Mouse (Mus musculus): ENCODE results near the gene Ceacam16.
A peak's percentile ranks its signal among the peaks of the same experiment; 100 is the strongest.

Ceacam16 gene

DNA sequence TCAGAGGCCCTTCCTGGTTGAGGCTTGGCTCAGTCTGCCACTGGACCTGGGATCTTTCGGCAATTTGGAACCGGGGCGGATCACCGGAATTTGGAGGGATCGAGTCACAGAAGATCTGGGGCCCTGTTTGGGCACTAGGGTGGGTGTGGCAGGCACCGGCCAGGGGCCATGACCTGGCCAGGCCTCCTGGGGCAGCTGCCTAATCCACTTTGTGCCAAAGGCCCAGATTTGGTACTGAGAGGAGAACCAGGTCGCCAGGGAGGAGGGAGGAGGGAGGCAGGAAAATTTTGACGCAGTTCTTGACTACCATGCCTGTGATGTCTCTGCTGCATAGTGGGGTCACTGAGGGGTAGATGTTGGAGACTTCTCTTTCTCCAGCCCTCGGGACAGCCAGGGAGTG, at the start of gene Ceacam16:
Gene Ceacam16, minus strand, starts transcription at position 101 of the 400 bp plus-strand sequence.
- DNase-seq (ENCODE audit: low read depth) = no peak

DNA sequence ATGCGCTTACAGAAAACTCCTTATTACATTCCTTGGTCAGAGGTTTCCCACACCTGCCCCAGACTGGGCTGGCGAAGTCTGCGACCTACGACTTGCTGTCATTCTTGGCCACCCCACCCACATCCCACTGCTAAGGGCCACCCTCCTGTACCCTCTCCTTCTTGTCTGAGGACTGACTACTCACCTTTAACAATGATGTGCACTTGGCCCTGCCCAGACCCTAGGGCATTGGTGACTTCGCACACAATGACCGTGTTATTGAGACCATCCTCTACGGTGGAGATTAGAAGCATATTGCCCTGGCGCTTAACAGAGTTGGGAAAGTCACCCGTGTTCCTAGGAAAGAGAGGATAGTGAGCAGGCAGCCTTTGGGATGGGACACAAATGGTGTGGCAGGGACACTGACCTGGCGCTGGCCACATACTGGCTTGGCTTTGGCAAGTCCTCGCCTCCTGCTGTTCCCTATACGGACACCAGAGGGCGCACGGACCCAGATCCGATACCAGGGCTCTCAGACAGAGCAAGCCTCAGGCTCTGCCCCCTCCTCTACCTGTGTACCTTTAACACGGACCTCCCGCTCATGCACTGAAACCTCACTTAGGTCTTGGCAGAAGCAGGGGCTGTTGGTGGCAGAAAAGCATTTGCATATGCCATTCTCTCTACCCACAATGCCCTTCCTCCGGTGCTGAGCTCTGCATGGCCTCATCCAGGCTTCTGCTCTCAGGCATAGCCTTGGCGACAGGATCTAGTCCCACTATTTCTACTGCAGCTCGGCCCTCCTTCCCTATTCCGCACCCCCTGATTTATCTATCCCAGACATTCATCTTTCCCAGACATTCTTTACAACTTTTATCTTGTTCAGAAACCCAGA, 49.6 kb upstream of the Ceacam16 start:
- peak; percentile 87 for DNase-seq (ENCODE audit: low read depth)

DNA sequence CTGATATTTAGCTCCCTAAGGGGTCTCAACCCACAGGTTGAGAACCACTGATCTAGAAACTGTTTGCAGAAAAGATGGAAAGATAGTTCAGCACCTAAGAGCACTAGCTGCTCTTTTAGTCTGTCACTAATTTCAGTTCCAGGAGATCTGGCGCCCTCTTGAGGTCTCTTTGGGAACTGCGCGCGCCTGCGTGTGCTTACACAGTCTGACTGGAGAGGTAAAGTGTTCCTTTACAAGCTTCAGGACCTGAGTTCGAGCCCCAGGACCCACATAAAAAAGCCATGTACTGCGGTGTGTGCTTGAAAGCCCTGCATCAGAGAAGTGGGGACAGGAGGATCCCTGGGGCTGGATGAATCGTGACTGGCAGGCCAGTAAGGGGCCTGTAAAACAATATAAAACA, 28.8 kb upstream of the Ceacam16 start:
- peak; percentile 65 for DNase-seq (ENCODE audit: low read depth)

DNA sequence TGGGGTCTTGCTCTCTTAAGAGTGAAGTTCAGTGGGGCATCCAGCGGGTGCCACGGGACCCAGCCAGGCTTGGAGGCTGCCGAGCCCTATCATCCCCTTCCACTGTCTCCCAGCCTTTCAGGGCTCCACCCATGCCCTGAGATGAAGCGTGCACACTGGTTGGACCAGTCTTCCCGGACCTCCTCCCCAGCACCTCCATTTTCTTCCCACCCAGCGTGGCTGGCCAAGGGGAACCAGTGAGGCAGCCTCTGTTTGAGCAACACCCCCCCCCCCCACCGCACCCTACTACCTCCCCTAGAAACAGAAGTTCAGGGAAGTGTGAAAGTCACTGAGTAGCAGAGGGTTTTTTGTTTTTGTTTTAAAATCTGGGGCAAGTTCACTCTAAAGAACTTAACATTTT, 26.8 kb upstream of the Ceacam16 start, which contains the start of gene Ceacam19:
Gene Ceacam19, minus strand, starts transcription at position 117 of the 400 bp plus-strand sequence.
- DNase-seq (ENCODE audit: low read depth) = no peak

DNA sequence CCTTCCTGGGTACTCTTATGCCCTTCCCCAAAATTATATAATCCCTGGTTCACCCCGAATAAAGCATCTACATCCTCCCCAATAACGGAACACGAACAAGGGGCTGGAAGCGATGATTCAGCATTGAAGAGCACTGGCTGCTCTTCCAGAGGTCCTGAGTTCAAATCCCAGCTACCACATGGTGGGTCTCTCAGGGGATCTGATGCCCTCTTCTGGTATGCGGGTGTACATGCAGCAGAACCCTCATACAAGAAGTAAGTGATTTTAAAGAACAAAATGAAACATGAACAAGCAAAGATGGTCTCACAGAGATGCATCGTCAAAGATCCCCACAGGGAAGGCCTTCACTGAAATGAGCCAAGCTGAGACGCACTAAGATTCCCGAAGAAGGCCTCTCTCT, 19.7 kb upstream of the Ceacam16 start:
- no peak for DNase-seq (ENCODE audit: low read depth)

DNA sequence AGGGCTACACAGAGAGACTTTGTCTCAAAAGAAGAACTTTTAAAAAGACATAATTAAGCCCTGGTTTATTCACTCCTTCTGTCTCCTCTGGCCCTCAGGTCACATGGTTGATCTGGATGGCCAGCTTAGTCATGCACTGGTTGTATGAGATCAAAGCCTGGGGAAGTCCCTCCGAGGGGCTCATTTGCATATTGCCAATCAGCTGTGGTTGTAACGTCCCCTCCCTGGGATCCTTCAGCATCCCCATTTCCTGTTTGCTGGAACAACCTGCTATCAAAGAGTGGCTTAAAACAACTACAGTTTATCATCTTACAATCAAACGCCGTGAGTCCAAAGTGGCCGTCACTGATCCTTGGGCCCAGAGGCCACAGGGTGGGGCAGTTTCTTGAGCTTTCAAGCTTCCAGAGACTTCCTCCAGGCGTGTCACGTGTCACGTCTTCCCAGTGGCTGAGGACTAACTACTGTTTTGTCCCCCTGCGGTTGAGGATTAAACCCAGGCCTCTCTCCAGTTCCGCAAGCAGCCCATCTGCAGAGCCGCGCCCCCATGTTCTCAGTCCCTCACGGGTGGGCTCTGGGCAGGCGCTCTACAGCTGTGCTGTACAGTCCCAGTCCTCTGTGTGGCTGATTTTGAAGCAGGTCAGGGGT, 15.8 kb upstream of the Ceacam16 start:
- DNase-seq (ENCODE audit: low read depth) = peak; percentile 26

DNA sequence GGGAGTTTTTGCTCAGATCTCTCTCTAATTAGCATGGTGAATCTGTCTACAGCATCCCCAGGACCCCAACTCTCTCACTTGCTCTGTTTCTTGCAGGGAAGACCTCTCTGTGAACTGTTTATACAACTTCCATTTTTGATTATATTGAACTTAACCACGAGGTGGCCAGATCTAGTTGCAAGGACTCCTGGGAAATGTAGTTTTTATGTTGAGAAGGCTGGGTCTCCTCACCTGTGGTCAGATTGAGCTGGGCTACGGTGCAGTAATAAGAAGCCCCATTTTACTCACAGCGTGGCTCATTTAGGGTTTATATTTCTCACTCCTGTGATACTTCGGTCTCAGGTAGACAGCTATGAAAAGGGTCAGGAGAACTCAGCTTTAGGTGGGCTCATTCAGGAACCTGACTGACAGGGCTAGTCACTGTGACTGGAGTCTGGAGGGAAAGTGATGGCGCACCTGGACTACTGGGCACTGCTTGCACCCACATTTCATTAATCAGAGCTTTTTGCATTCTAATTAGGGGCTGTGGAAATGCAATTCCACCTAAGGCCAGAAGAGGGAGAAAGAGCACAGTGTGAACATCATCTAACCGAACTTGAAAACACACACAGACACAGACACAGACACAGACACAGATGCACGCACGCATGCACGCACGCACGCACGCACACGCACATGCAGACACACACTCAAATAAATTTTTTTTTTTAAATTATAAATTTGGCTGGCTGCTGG, 15.0 kb upstream of the Ceacam16 start:
- peak; percentile 82 for DNase-seq (ENCODE audit: low read depth)

DNA sequence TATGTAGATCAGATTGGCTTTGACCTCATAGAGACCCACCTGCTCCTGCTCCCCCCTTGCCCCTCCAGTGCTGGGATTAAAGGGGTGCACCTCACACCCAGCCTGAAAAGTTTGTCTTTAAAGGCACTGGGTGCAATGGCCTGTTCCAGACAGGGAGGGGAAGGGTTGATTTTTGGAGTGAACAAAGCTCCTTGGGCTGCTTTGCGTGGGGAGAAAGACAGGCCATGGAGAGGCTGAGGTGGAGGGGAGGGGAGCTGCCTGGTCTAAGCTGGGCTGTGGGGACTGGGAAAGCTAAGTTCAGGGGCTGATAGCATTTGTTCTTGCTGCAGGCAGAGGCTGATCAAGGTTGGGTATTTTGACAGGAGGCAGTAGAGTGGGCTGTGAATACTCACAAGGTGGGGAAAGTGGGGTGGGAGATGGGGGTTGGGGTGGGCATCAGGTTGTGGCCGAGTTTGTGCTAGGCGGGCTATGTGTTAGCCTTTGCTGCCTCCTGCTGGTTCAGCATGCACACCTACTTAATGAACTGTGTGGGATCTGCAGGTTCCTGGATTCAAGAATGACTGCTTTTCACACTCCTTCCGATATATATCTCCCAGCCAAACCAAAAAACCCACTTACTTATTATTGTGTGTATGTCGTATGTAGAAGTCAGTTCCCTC, 11.0 kb upstream of the Ceacam16 start:
- DNase-seq (ENCODE audit: low read depth) = peak; percentile 68

DNA sequence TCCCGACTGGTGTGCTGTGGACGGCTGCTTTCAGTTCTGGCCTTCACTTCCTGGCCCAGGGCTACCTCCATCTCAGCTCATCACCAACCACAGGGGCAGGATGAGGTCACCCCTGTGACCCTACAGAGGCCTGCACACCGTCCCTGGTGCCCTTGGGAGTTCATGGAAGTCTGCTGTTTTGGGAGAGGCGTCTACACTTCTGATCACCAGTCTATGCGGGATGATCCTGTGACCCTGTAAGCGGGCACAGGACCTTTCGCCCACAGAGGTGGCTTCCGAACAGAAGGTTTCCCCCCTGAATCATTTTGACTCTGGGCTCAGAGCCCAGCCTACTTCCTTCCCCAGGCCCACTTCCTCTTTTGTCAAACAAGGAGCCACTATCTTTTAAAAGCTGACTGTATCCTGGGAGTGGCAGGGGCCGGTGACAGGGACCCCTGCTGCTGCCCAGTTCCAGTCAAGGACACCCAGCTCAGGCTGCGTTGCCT, 10.1 kb upstream of the Ceacam16 start:
- no peak for DNase-seq (ENCODE audit: low read depth)

DNA sequence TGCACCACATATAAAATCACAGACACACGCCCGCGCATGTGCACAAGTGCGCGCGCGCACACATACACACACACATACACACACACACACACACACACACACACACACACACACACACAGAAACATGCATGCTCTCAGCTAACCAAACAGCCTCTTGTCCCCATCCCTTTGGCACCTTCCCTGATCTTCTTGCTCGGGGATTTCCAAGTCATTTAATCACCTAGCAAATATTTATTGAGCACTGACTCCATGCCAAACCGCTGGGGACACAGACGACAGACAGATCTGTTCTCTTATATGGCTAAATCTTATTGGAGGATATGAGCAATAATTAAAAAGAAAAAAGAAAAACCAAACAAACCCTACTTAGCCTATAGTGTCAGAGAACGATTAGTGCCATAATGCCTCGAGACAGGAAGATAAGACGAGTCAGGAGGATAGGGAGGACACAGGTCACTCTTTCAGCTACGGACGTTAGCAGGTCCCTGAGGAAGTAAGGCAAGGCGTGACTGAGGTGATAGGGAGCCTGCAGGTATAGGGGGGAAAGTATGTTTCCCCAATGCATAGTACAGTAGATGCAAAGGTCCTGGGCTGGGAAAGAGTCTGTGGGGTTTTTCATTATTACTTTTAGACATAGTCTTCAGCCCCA, 6.8 kb upstream of the Ceacam16 start:
- no peak for DNase-seq (ENCODE audit: low read depth)

DNA sequence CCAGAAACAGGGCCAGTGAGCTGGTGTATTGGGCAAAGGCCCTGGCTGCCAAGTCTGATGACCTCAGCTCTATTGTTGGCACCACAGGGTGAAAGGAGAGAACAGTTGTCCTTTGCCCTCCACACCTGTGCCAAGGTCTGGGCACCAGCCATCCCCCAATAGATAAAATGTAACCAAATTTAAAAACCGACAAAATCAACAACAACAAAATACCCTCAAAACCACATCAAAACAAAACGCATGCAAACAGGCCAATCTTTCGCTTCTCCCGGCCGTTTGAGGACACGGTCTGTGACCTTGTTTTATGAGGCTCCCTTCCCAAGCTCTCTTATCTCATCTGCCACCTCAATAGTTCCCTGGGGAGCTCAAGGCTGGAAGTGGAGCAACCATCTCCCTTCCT, 5.4 kb upstream of the Ceacam16 start:
- DNase-seq (ENCODE audit: low read depth) = no peak

DNA sequence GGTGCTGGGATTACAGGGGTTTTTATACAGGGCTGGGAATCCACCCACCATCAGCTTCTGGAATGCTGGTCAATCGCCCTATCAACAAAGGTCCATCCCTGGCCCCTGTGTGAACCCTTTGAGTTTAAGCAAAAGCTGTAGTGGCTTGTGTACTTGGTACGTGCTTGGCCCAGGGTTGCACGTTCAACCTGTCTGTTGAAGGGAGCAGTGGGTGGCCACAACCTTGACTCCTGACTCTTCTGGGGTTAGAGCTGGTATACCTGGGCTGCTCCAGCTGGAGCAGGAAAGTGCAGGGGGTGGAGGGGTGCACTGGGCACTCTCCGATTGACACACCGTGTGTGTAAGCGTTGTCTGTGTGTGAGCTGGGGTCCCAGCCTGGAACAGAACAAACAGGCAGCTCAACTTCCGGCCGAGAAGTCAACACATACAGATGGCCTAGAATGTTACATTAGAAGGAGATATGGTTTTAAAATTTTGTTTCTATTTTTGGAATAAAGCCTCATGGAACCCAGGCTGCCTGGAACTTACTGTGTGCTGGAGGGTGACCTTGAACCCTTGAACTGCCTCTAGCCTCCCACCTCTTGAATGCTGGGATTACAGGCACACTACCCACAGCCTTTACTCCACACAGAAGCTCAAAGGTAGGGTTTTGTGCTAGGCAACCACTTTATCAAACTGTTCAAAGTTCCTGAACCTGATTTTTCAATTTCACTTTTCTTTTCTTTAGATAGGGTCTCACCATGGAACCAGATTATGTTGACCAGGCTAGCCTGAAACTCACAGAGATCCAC, 4.3 kb upstream of the Ceacam16 start:
- no peak for DNase-seq (ENCODE audit: low read depth)

DNA sequence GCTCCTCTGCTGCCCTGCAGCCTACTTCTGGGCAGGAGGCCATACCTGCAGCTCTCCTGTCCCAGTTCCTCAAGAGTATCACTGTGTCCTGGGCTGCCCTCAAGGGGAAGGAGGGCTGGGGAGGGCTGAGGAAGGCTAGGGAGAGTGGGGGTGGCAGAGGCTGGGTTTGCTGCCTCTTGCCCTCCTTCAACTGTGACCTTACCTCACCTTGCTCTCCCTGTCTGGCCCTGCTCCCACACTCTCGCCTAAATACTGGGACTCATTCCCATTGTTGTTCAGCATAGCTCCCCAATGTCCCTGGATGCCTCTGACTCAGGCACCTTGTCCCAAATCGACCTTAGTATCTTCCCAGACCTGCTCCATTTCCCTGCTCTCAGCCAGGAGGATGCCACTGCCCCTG, 3.1 kb upstream of the Ceacam16 start:
- no peak for DNase-seq (ENCODE audit: low read depth)

DNA sequence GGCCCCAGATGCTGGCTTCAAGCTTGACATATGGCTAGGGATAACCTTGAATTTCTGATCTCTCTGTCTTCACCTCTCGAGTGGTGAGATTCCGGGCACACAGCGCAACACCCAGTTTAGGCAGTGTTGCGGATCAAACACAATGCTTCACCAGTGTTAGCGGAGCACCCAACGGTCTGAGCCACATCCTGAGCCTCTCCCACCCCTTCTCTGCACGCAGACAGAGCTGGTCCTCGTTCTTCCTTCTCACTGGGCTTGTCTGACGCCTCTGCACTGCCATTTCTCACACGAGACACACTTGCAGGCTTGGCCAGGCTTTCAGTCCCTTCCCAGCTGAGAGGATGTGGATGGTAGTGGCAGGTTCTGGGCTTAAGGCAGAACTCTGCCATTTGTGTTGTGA, 1.4 kb downstream of the Ceacam16 start:
- no peak for DNase-seq (ENCODE audit: low read depth)

DNA sequence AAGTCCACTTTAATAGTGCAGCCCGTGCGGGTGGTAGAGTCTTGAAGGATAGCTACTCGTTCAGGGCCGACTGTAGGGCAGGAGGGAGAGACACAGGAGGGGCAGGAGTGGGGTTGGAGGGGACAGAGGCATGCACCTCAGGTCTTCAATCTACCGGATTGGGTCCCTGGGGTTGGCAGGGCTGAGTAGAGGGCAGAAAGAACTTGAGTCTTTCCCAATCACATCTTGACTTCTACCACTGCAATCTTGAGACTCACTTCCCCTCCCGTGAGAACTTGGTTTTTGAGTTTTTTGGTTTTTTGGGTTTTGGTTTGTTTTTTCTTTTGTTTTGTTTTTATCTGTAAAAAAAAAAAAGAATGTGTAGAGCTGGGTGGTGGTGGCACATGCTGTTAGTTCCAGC, 4.8 kb downstream of the Ceacam16 start:
- no peak for DNase-seq (ENCODE audit: low read depth)

DNA sequence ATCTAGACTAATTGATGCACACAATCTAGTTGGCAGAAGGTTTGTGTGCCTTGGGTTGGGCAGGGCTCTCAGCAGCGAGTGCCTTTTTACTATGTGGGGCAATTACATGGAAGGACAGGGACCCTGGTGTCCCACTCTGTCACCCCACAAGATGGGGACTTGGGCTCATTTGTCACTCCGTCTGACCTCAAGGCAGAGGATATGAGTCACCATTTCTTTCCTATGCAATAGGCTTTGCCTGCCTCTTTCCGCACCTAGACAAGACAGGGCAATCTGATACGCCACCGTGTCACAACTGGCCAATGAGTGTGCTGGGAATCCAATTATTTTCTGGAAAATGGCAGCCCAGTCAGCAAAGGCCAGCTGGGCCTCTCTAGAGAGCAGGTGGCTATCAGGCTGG, 5.4 kb downstream of the Ceacam16 start:
- no peak for DNase-seq (ENCODE audit: low read depth)

DNA sequence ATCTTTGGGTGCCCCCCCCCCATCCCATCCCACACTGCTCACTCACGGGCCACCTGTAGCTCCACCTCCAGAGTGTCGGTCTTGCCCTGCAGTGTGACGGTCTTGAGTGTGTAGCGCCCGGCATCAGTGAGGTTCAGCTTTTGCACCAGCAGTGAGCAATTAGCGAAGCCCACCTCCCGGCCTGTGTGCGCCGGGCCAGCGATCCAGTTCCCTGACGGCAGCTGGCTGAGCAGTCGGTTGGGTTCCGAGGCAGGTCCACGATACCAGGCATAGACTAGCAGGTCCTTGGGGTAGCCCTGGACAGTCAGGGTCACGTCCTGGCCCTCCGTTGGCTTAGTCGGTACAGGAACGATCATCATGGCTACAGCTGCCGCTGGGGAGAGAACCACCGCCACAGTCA, 7.6 kb downstream of the Ceacam16 start:
- DNase-seq (ENCODE audit: low read depth) = no peak

DNA sequence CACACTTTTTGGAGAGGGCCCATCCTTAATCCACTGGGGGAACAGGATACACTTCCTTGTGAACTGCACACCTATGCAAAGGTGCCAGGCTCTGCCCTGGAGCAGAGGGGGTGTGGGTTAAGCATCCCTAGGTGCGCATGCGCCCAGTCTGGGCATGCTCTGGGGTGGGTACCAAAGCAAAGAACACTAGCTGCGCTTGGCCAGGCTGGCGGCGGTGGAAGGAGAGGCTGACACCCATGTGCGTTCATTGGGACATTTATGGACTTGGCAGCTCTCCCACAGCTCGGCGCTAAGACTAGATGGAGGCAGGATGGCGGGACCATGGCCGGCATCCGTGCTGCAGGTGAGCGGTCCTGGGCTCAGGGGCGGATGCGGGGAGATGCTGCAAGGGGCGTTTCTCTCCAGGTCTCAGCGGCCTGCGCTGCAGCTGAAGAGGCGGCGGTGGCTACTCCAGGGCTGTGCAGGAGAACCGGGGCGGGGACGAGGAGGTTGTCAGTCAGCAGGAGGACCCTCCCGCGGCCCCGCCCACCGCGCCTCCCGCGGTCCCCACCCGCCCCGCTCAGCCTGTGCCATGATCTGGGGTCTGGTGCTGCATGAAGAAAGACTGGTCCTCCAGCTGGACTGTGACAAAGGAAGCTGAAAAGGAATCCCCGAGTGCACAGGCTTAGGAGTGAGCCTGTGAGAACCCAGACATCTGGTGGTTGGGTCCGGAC, 9.1 kb downstream of the Ceacam16 start, which contains the start of gene Gm19345:
Gene Gm19345, plus strand, starts transcription at position 146 of the 713 bp plus-strand sequence.
- no peak for DNase-seq (ENCODE audit: low read depth)

DNA sequence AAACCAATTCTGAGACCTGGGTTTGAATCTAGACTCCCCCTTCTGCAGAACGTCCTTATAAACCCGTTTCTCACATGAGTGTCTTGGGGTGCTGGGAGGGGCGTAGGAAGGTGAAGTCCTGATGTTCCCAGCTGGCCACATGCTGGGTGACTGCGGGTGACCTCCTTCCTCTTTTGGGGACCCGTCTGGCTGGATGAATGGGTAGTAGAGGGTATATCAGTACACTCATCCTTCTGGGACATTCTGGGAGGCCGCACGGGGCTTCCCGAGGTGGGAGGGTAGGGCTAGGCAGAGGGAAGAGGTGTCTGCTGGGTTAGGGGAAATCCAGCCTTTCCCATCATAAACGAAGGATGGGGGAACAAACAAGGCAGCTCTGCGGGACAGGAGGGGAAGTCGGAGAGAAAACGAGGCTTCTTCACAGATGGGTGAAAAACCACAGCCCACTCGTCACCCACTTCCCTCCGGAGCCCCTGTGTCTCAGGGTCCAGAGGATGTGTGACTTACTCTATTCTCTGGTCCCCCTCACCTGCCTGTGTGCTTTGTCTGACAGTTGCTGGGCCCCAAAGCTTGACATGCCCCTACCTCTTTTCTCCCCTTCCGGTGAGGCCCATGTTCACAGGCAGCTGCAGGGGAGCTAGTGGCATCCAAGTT, 16.5 kb downstream of the Ceacam16 start:
- no peak for DNase-seq (ENCODE audit: low read depth)
